Mouse (Mus musculus): ENCODE results near the gene Timd2. TPM values are rescaled to one million over a fixed set of nuclear protein-coding genes. Genes with fewer than 3 reads are reported as not detected.
"Not testable (repeated sequence)": the region's sequence is repeated elsewhere in the genome, so short reads cannot be mapped to it uniquely, and the experiment has no call there.

The Timd2 gene
- polyA plus RNA-seq, 1 experiment from 2014 or later: 0.11 TPM

DNA sequence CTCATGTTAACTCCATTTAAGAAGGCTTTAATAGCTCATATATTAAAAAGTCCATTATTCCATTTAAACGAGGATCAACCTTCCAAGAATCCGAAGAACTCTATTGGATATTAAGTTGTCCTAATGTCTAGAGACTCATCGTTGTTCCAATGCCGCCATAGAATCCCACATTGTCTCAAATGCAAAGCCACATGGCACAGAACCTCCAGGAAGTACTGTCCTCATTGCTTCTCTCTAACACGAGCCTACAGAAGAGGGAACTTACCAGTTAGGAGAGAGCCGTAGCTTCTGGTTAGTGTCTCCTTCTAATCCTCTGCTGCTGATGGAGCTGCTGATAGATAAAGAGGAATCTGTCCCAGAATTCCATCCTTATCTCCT lies 8.6 kb downstream of the Timd2 start:
- 87% methylated on average over 6 of the region's 6 CpGs for WGBS
- Histone ChIP-seq H3K36me3 (replicated peaks) (no peaks in the 10 kb centered on the region), H3K27me3 (ENCODE audit: poor library complexity, severe bottlenecking) (no peaks in the 10 kb centered on the region), H3K4me1 (no peaks in the 10 kb centered on the region), H3K27ac (no peak overlapping the region), H3K9me3 (peaks cover 4% of the 10 kb centered on the region; the same call in 1 of the 2 replicates), H3K4me3 (no peak overlapping the region)
- no peak for DNase-seq (ENCODE audit: extremely low spot score, low spot score)

DNA sequence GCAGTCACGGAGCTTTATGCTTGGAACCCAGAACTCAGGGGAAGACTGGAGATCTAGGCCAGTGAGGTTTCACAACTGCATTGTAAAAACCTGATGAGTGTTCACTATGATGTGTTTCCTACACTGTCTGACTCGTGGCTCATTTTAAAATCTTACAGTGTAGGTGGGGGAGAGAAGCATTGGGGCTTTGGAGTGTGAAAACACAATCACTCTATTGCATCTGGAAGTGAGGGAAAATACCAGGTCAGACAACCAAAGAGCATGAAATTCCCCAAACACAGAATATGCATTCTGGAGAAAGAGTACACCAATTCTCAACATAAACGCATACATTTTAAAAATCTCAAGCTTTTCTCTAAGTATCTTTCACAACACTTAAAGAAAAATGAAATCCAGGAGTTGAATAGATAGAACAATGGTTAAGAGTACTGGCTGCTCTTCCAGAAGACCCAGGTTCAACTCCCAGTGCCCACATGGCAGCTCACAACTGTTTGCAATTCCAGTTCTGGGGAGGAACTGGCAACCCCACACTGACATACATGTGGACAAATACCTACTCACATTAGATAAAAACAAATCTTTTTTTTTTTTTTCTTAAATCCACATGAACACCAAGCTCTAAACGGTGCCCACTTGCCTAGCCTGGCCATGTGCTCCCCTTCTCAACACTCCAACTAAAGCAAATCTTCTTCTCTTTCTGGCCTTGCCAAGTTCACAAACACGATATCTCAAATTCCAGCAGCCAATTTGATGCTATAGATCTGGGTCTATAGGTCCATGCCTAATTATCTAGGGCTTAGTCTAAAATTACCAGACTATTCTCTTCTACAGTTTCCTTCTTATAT lies 9.2 kb downstream of the Timd2 start:
- Histone ChIP-seq H3K27me3 (ENCODE audit: poor library complexity, severe bottlenecking) (no peaks in the 10 kb centered on the region), H3K9me3 (peaks cover 4% of the 10 kb centered on the region; the same call in 1 of the 2 replicates), H3K27ac (no peak overlapping the region), H3K4me1 (no peaks in the 10 kb centered on the region), H3K36me3 (replicated peaks) (no peaks in the 10 kb centered on the region), H3K4me3 (no peak overlapping the region)
- no peak for DNase-seq (ENCODE audit: extremely low spot score, low spot score)
- WGBS: 86% methylated on average over 5 of the region's 5 CpGs

DNA sequence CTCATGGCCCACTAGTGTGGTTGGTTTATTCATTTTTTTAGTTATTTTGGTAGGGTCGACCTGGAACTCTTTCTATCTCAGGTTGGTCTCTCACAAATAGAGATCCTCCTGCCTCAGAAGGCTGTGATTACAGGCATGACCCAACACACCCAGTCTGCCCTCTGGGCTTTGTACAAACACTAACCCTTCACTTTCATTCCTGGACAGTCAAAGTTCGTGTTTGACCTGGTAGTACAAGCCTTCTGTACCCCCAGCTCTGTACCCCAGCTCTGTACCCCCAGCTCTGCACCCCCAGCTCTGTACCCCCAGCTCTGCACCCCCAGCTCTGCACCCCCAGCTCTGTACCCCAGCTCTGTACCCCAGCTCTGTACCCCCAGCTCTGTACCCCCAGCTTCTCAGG lies 11.0 kb downstream of the Timd2 start:
- not testable (repeated sequence) for H3K9me3 ChIP-seq; DNase-seq (ENCODE audit: extremely low spot score, low spot score); H3K4me3 ChIP-seq; H3K4me1 ChIP-seq; H3K36me3 ChIP-seq (replicated peaks); H3K27ac ChIP-seq; H3K27me3 ChIP-seq (ENCODE audit: poor library complexity, severe bottlenecking)
- 85% methylated on average over 2 of the region's 2 CpGs for WGBS

DNA sequence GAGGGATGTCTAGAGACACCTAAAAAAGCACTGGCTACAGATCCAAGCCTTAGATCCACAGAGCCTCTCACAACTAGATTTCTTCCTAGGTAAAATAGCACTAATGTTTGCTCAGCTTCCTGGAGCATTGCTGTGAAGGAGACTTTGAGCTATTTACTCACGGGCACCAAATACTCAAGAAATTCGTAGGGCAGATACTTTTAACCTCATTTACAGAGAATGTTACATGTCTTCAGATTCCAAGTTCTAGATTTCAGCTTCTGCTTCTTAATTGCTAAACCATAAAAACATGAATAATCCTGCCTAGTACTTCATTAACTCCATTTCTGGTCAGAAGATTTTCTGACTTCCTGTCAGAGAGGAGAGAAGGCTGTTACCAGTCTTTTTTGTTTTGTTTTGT lies 16.7 kb downstream of the Timd2 start:
- no peaks in the 10 kb centered on the region for H3K36me3 ChIP-seq (replicated peaks)
- H3K27me3 ChIP-seq (ENCODE audit: poor library complexity, severe bottlenecking): no peaks in the 10 kb centered on the region
- DNase-seq (ENCODE audit: extremely low spot score, low spot score): no peak
- H3K4me3 ChIP-seq: no peak overlapping the region
- H3K27ac ChIP-seq: no peak overlapping the region
- H3K9me3 ChIP-seq: no peaks in the 10 kb centered on the region; the same call in 1 of the 2 replicates
- no peaks in the 10 kb centered on the region for H3K4me1 ChIP-seq
- 96% methylated on average over 2 of the region's 2 CpGs for WGBS

GRCm38 (mm10) chr11:46683723-46684122 lies 23.1 kb downstream of the Timd2 start:
- Histone ChIP-seq H3K9me3 (no peaks in the 10 kb centered on the region), H3K27me3 (ENCODE audit: poor library complexity, severe bottlenecking) (no peaks in the 10 kb centered on the region), H3K4me3 (no peak overlapping the region), H3K27ac (no peak overlapping the region), H3K36me3 (replicated peaks) (no peaks in the 10 kb centered on the region), H3K4me1 (peaks cover 8% of the 10 kb centered on the region; the same call in 1 of the 2 replicates)
- DNase-seq (ENCODE audit: extremely low spot score, low spot score): no peak
- 68% methylated on average over 4 of the region's 4 CpGs for WGBS

DNA sequence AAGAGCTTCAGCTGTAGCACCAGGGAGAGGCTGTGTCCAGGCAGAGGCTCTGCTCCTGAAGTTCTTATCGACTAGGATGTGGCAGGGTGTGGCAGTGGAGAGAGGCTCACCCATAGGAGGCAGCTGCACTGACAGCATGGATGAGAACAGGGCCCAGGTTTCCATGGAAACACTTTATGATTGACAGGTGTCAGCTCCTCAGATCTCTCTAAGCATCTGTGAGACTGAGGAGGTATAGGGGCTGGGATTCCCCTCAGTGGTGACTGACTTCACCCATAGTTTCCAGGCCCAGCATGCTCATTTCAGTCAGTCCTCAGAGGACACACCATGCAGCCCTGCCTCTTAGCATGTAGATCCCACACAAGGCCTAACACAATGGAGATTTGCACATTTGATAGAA lies 24.0 kb downstream of the Timd2 start:
- no peak for DNase-seq (ENCODE audit: extremely low spot score, low spot score)
- H3K27me3 ChIP-seq (ENCODE audit: poor library complexity, severe bottlenecking): no peaks in the 10 kb centered on the region
- no peaks in the 10 kb centered on the region for H3K9me3 ChIP-seq
- peaks cover 8% of the 10 kb centered on the region; the same call in 1 of the 2 replicates for H3K4me1 ChIP-seq
- H3K36me3 ChIP-seq (replicated peaks): no peaks in the 10 kb centered on the region
- no peak overlapping the region for H3K27ac ChIP-seq
- WGBS: 79% methylated on average over 1 of the region's 1 CpGs
- H3K4me3 ChIP-seq: no peak overlapping the region

DNA sequence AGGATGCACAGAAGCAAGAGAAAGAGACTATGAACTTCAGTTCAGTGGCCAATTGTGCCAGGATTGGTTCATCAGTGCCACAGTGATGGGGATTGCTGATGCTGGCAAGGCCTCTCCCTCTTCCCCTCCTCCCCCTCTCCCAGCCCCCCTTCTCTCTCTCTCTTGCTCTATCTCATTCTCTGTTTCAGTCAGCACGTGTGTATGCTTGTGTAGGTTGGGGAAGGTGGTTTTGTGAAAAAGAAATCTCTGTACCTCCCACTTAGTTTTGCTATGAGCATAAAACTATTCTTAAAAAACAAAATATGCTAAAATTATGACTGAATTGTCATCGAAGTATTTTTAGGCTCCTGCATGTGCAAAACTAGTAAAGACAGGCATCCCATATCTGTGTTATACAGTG lies 38.9 kb downstream of the Timd2 start:
- no peak for DNase-seq (ENCODE audit: extremely low spot score, low spot score)
- H3K36me3 ChIP-seq (replicated peaks): no peaks in the 10 kb centered on the region
- H3K9me3 ChIP-seq: no peaks in the 10 kb centered on the region
- no peak overlapping the region for H3K27ac ChIP-seq
- WGBS: 63% methylated on average over 2 of the region's 2 CpGs
- no peaks in the 10 kb centered on the region for H3K4me1 ChIP-seq
- no peak overlapping the region for H3K4me3 ChIP-seq
- no peaks in the 10 kb centered on the region for H3K27me3 ChIP-seq (ENCODE audit: poor library complexity, severe bottlenecking)

- H3K36me3 ChIP-seq (replicated peaks): no peaks in the 10 kb centered on the region
- H3K27me3 ChIP-seq (ENCODE audit: poor library complexity, severe bottlenecking): no peaks in the 10 kb centered on the region
- no peaks in the 10 kb centered on the region for H3K9me3 ChIP-seq
- WGBS: 96% methylated on average over 3 of the region's 3 CpGs
- no peak overlapping the region for H3K27ac ChIP-seq
- no peaks in the 10 kb centered on the region for H3K4me1 ChIP-seq
- no peak for DNase-seq (ENCODE audit: extremely low spot score, low spot score)
- no peak overlapping the region for H3K4me3 ChIP-seq
Measured at GRCm38 (mm10) chr11:46667105-46667504, 39.8 kb downstream of the Timd2 start.

GRCm38 (mm10) chr11:46665599-46666522 lies 41.0 kb downstream of the Timd2 start:
- Histone ChIP-seq H3K27ac (no peak overlapping the region), H3K4me1 (no peaks in the 10 kb centered on the region), H3K27me3 (ENCODE audit: poor library complexity, severe bottlenecking) (no peaks in the 10 kb centered on the region), H3K4me3 (no peak overlapping the region), H3K9me3 (no peaks in the 10 kb centered on the region), H3K36me3 (replicated peaks) (no peaks in the 10 kb centered on the region)
- DNase-seq (ENCODE audit: extremely low spot score, low spot score): peak; percentile 38
- 71% methylated on average over 6 of the region's 6 CpGs for WGBS

- WGBS: 74% methylated on average over 4 of the region's 4 CpGs
- DNase-seq (ENCODE audit: extremely low spot score, low spot score): no peak
- H3K27ac ChIP-seq: no peak overlapping the region
Measured at GRCm38 (mm10) chr11:46663215-46663614, 43.6 kb downstream of the Timd2 start.

GRCm38 (mm10) chr11:46652476-46652875 lies 54.4 kb downstream of the Timd2 start:
- Histone ChIP-seq H3K27ac (no peak overlapping the region), H3K36me3 (replicated peaks) (no peaks in the 10 kb centered on the region), H3K27me3 (ENCODE audit: poor library complexity, severe bottlenecking) (no peaks in the 10 kb centered on the region), H3K4me1 (no peaks in the 10 kb centered on the region), H3K9me3 (no peaks in the 10 kb centered on the region), H3K4me3 (no peak overlapping the region)
- DNase-seq (ENCODE audit: extremely low spot score, low spot score): no peak
- WGBS: 87% methylated on average over 3 of the region's 3 CpGs

More at GRCm38 (mm10) chr11:46663215-46663614, 43.6 kb downstream of the Timd2 start:
- no peaks in the 10 kb centered on the region for H3K27me3 ChIP-seq (ENCODE audit: poor library complexity, severe bottlenecking)
- no peak overlapping the region for H3K4me3 ChIP-seq
- no peaks in the 10 kb centered on the region for H3K9me3 ChIP-seq
- no peaks in the 10 kb centered on the region for H3K36me3 ChIP-seq (replicated peaks)
- H3K4me1 ChIP-seq: no peaks in the 10 kb centered on the region

GRCm38 (mm10) chr11:46649655-46650054 lies 57.2 kb downstream of the Timd2 start:
- H3K9me3 ChIP-seq; H3K36me3 ChIP-seq (replicated peaks); H3K4me1 ChIP-seq; H3K27me3 ChIP-seq (ENCODE audit: poor library complexity, severe bottlenecking); H3K27ac ChIP-seq; H3K4me3 ChIP-seq; DNase-seq (ENCODE audit: extremely low spot score, low spot score): not testable (repeated sequence)
- WGBS: 46% methylated on average over 3 of the region's 3 CpGs

DNA sequence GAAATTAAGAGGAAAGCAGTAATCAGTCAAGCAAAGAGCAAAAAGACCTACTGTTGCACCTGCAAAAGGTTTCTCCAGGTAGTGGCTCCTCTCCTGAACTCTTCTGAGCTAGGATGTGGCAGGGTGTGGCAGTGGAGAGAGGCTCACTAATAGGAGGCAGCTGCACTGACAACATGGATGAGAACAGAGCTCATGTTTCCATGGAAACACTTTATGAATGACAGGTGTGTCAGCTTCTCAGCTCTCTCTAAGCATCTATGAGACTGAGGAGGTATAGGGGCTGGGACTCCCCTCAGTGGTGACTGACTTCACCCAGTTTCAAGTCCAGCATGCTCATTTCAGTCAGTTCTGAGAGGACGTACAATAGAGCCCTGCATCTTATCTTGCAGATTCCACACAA lies 62.0 kb downstream of the Timd2 start:
- H3K27me3 ChIP-seq (ENCODE audit: poor library complexity, severe bottlenecking): no peaks in the 10 kb centered on the region
- no peak overlapping the region for H3K4me3 ChIP-seq
- H3K4me1 ChIP-seq: no peaks in the 10 kb centered on the region
- H3K27ac ChIP-seq: no peak overlapping the region
- no peaks in the 10 kb centered on the region for H3K9me3 ChIP-seq
- H3K36me3 ChIP-seq (replicated peaks): no peaks in the 10 kb centered on the region
- DNase-seq (ENCODE audit: extremely low spot score, low spot score): no peak
- WGBS: 83% methylated on average over 1 of the region's 1 CpGs

All from forebrain, embryonic 10.5 days (tissue).